Mouse (Mus musculus): ENCODE measurements around the gene Syt7.

Gene Syt7

DNA sequence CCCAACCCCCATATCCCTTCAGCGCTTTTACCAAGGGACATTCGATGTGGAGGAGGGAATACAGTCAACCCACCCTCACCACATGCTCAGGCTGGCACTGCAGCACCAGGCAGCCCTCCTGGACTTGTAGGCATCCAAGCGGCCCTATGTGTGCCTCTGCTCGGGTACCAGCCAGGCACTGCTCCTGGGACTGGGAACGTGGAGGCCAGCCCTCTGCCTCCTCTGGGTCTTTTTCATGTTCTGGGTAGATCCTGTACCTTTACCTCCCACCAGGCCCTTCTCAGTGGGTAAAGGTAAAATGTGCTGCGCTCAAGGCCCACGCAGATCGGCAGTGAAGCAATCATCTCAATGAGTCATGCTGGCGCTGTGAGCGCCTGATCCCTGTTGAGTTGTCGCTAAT lies 71.0 kb downstream of the Syt7 start:
- no peak for DNase-seq (ENCODE audit: low read depth, low spot score)

DNA sequence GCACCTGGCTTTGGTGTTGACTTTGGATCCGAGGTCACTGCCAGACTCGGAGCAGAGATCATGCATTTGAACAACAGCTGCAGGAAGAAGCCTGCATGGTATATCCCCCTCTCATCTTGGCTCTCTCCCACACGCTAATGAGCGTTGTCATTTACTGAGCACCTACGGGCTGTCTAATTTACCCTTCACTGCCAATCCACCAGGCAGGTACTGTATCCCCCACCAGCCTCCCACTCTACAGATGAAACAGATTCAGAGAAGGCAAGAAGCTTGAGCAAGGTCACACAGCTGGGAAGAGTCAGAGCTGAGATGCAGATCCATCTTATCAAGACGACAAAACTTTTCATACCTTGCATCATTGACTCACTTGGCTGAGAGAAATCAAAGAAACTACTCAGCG lies 72.7 kb downstream of the Syt7 start:
- no peak for DNase-seq (ENCODE audit: low read depth, low spot score)

DNA sequence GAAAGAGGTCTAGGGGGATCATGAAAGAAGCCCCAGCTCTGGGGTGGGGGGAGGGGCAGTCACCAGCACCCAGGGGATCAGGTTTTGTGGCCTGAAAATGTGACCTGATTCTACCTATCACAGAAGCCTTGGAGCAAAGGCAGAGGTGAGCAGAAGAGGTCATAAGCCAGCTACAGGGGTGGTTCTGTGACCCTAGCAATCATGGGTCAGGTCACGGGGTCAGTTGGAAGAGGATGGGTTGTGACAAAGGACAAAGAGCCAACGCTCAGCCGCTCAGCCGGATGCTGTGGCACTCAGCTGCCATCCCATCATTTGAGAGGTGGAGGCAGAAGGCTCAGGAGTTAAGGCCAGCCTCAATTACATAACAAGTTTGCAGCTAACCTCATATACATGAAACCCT lies 75.5 kb downstream of the Syt7 start:
- DNase-seq (ENCODE audit: low read depth, low spot score): no peak

DNA sequence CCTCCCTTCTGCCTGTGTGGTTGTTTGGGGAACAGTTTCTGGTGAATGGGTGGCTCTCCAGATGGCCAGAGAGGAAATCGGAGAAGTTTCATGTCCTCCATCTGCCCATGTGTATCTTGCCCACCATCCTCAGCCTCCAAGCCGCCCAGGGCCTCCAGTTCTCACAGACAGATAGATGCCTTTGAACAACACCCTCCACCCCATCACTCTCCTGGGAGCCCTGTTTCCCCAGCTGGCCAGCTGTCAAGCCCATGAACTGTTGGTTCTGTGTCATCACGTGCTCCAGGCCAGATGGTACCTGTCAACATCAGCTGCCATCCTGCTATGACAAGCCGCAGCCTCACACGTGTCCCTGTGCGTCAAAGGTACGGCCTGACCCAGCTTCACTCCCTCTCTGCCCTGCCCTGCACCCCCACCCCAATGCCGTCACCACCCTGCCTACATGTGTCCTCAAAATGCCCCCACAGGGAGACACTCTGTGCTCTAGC lies 80.3 kb downstream of the Syt7 start:
- no peak for DNase-seq (ENCODE audit: low read depth, low spot score)

DNA sequence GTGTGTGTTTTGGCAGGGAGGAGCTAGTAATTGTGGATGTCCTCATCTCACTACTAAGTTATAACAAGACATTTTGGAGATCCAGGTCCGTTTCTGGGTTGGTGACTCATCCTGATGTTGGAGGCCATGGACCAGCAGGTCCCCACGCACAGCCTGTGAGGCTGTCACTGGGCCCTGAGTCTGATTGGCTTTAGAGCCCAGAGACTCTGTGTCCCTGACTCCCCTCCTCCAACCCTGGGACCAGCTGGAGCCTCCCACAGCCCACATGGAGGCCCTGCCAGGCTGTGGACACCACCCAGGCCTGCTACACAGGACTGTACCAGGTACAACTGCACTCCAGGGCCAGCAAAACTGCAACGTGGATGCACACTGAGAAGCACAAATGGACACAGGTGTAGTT lies 84.1 kb downstream of the Syt7 start:
- no peak for DNase-seq (ENCODE audit: low read depth, low spot score)

DNA sequence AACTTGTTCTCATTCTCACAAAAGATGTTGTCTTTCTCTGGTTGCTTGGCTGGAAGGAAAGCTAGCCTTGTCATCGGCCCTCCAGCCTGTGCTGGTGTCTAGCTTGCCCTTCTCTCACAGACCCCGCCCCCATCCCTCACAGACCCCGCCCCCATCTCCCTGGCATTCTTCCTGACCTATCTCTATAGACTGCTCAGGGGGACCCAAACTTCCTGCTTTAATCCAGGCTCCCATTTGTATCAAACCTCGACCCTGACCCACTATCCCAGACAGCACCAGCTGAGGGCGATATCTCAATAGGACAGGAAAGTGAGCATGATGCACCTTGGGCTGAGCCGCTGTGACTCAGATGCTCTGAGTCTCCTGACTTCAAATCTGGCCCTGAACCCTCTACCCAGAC lies 84.9 kb downstream of the Syt7 start:
- DNase-seq (ENCODE audit: low read depth, low spot score): no peak

DNA sequence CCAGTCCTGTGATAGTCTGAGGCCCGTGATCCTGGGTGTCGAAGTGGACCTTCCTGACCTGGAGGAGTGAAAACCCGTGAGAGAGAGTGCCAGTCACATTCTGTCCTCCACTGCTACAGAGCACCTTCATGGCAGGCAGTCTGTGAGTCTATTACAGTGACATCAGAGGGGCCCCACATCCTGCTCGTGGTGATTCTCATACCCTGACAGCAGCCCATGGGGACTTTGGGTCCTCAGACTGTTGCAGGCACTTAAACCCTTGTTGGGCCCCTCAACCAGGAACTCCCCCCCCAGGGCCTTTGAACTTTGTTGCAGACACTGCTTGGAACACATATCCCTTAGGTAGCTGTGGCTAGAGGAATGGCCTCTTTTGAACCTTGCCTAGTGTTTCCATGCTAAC lies 90.7 kb downstream of the Syt7 start:
- no peak for DNase-seq (ENCODE audit: low read depth, low spot score)

DNA sequence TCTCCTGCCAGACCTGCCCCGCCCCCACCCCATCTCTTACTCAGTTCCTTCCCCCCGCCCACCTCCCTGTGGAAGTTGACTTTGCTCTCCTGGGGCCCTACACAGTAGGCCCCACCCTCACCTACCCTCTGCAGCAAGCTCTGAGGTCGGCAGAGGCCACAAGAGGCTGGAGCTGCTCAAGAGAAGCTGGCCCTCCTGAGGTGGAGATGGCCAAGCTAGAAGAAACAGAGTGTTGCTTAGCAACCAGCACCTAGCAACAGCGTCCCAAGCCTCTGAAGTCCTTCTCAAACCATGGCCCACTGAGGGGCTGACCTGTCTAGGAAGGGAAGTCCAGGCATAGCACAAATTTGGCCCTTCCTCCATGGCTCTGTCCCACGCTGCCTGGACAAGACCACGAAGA lies 93.8 kb downstream of the Syt7 start, which contains the start of gene Ppp1r32:
TSS of gene Ppp1r32 (minus strand) at position 226 of the 400 bp plus-strand sequence.
- no peak for DNase-seq (ENCODE audit: low read depth, low spot score)

DNA sequence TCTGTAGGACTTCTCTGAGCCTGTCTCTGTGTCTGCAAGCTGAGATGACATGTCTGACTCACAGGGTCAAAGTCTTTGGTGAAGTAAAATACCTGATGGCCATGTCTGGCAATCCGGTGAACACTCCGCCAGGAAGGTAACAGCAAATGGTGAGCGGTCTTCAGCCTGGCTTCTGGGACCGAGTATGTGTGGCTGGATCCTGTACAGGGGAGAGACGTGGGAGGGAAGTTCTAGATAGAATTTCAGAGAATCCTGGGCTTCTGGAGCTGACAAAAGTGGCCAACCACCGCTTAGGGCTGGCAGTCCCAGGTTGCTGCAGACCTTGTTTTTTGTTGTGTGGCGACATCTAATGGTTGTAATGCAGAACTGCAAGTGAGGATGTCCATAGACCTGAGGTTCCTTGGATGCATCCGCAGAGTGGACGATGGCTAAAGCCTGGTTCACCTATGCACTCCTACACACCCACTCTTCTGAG lies 97.4 kb downstream of the Syt7 start:
- peak; percentile 45 for DNase-seq (ENCODE audit: low read depth, low spot score)

DNA sequence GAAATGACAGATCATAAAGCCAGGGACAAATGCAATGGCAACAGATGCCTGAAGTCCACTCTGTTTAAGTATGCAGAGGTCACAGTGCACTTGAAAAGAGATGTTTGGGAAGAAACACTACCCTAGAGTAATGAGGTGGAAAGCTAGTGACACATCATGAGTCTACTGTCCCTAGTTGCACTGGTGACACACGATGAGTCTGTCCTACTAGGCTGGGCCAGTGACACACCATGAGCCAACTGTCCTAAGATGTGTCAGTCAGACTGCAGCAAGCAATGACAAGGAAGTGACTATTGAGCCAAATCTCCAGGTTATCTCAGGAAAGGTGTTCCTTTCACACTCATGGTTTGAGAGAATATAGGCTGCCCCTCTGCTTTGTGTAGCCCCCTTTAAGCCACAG lies 106.8 kb downstream of the Syt7 start:
- DNase-seq (ENCODE audit: low read depth, low spot score): no peak

DNA sequence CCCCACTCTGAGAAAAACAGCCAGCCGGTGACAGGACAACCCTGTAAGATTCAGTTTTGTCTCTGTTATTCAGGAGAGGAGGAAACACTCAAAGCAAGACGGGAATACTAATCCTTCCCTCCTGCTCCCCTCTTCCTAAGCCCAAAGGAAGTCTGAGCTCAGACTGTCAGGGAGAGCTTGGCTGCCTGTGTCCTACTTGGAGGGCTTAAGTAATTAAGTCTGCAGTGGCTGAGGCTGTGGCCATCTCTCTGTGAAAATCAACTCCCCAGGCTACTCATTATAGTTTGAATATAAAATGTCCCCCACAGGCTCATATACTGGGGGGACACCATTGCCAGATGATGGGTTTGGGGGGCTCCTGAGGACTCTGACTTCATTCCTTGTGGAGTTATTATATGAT lies 108.1 kb downstream of the Syt7 start:
- no peak for DNase-seq (ENCODE audit: low read depth, low spot score)

DNA sequence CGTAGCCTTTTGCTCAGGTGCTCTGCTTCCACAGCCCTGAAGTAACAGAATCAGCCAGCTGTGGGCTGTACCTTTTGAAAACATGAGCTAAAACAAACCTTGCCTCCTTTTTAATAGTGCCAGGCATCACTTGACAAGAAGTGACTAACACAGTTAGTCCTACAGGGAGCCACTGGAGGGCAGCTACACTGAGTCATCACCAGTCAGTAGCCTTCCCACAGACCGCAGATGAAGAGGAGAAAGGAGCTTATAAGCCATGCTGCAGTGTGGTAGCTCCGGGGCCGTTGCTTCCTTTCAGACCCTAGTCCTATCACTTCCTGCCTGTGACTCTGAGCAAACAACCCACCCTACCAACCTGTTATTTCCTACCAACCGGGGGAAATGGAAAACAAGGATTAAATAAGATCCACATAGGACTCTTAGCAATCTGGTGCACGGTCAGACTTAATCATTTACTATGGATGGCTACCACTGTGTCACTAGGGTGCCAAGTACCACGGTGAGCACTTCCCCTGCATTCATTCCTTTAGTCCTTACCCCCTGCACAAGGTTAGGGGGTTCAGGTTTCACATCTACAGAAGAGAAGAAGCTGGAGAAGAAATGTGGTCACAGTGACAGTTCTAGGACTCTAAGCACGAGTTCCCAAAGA lies 108.7 kb downstream of the Syt7 start:
- no peak for DNase-seq (ENCODE audit: low read depth, low spot score)

DNA sequence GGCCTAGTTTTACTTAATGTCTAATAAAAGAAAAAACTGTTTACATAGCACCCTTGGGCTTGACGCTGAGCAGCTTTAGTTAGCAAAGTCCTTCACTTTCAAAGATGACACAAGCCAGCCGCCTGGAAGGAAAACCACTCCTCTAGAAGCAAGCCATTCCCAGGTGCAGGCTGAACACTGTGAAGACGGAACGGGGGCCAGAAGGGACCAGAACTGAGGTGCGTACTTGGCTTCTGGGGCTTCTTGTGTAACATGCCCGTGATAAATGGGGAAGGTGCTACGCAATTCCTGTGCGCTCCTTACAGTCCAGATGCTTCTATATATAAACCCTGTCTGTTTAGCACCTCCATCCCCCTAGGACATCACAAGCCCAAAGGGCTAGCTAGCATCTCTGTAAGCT lies 111.7 kb downstream of the Syt7 start:
- no peak for DNase-seq (ENCODE audit: low read depth, low spot score)

DNA sequence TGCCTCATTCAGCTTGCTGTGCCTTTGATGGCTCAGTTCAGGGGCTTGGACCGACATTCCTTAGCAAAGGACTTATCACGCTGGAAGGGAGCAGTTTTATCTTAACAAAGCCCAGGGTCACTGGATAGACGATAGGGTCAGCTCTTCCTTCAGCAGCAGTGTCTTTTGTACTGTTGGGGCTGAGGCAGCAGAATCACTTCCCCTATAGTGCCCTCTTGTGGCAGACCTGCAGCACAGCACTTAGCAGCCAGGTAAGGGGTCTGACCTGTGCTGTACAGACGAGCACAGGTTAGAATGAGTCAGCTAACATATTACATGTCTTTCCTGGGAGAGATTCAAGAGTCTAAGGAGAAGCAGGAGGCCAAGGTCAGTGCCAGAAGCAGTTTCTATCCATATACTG lies 113.7 kb downstream of the Syt7 start:
- peak; percentile 49 for DNase-seq (ENCODE audit: low read depth, low spot score)

Measured in CD4-positive helper T cell, adult 2 months (primary cell).